In genomic region chr13:114079751-114080150, GRCm38 (mm10) we compare ENCODE assay signal across 34 mouse cellular contexts.
"Had no signal": no experiment of that assay in that cellular context is flagged by ENCODE, and none has a peak within 500 bp of the region (broad histone marks: within the 10 kb centered on the region; RNA-seq: fewer than 3 reads in every experiment).

No protein-coding gene starts in this region.

- H3K4me3 ChIP-seq: heart, embryonic 12.5 days; heart, embryonic 13.5 days; heart, embryonic 15.5 days; hindbrain, embryonic 10.5 days; hindbrain, embryonic 12.5 days; hindbrain, embryonic 13.5 days; hindbrain, embryonic 15.5 days; intestine, embryonic 15.5 days; kidney, embryonic 15.5 days; layer of hippocampus, adult 2 months; left cerebral cortex, adult 2 months had no signal

- ATAC-seq: hindbrain, embryonic 16.5 days; hindbrain, postnatal 0 days; inflammation-experienced regulatory T-cells, adult 6 months; intestine, embryonic 15.5 days; intestine, embryonic 16.5 days; intestine, postnatal 0 days had no signal

- H3K4me1 ChIP-seq: heart, embryonic 12.5 days; heart, embryonic 13.5 days; heart, embryonic 15.5 days; intestine, embryonic 15.5 days had no signal

- H3K9me3 ChIP-seq: heart, embryonic 12.5 days; heart, embryonic 13.5 days; heart, embryonic 15.5 days; hindbrain, embryonic 10.5 days; hindbrain, embryonic 12.5 days; hindbrain, embryonic 13.5 days; hindbrain, embryonic 15.5 days; intestine, embryonic 15.5 days; kidney, embryonic 15.5 days had no signal

- H3K9ac ChIP-seq: heart, embryonic 12.5 days; heart, embryonic 13.5 days; heart, embryonic 15.5 days; hindbrain, embryonic 12.5 days; hindbrain, embryonic 13.5 days; hindbrain, embryonic 14.5 days; hindbrain, embryonic 15.5 days; intestine, embryonic 15.5 days; kidney, embryonic 15.5 days had no signal

- H3K27ac ChIP-seq: heart, embryonic 13.5 days; heart, embryonic 15.5 days; hindbrain, embryonic 10.5 days; hindbrain, embryonic 12.5 days; hindbrain, embryonic 13.5 days; hindbrain, embryonic 14.5 days; hindbrain, embryonic 15.5 days; hindbrain, postnatal 0 days; intestine, embryonic 15.5 days; kidney, embryonic 15.5 days; kidney, postnatal 0 days; layer of hippocampus, adult 2 months; left cerebral cortex, adult 2 months had no signal

- H3K4me2 ChIP-seq: heart, embryonic 11.5 days; heart, embryonic 12.5 days; heart, embryonic 13.5 days; heart, embryonic 15.5 days; hindbrain, embryonic 12.5 days; hindbrain, embryonic 13.5 days; hindbrain, embryonic 14.5 days; hindbrain, embryonic 15.5 days; intestine, embryonic 15.5 days; kidney, embryonic 15.5 days had no signal

- H3K27me3 ChIP-seq: heart, embryonic 12.5 days; heart, embryonic 13.5 days; heart, embryonic 15.5 days; hindbrain, embryonic 12.5 days; hindbrain, embryonic 13.5 days; hindbrain, embryonic 15.5 days; intestine, embryonic 15.5 days; kidney, embryonic 15.5 days had no signal

- DNase-seq: heart, postnatal 10 days; heart, postnatal 36 days; heart, postnatal 4 days; kidney, adult 11 months; kidney, adult 18-20 months; kidney, adult 2 months; kidney, adult 8-10 months; kidney, adult 9 months; kidney, postnatal 10 days; kidney, postnatal 14 days; kidney, postnatal 25 days; kidney, postnatal 36 days; kidney, postnatal 4 days; layer of hippocampus, adult 9-11 months; layer of hippocampus, postnatal 36 days had no signal

- H3K36me3 ChIP-seq: heart, embryonic 12.5 days; heart, embryonic 13.5 days; heart, embryonic 15.5 days; hindbrain, embryonic 10.5 days; hindbrain, embryonic 12.5 days; hindbrain, embryonic 13.5 days; hindbrain, embryonic 15.5 days; intestine, embryonic 15.5 days; kidney, embryonic 15.5 days had no signal
